Comparison of ENCODE assay signal across 9 mouse cellular contexts in genomic region chr15:100537913-100538312, GRCm38 (mm10). TPM values are rescaled to one million over a fixed set of nuclear protein-coding genes. Genes with fewer than 3 reads are reported as not detected.
A peak's percentile ranks its signal among the peaks of the same experiment; 100 is the strongest.
DNase-seq lines count a peak whose midpoint lies in the region; ATAC-seq and TF ChIP-seq lines count a peak whose summit lies in the region.
"Had no signal": no experiment of that assay in that cellular context is flagged by ENCODE, and none has a peak within 500 bp of the region (broad histone marks: within the 10 kb centered on the region; RNA-seq: fewer than 3 reads in every experiment).

No protein-coding gene starts in this region.

- H3K9me3 ChIP-seq in midbrain, embryonic 14.5 days (ENCODE audit: control insufficient read depth, low read length): no peaks in the 10 kb centered on the region
- no peaks in the 10 kb centered on the region for H3K9me3 ChIP-seq in midbrain, embryonic 15.5 days
- no peaks in the 10 kb centered on the region for H3K9me3 ChIP-seq in midbrain, embryonic 16.5 days (replicated peaks; ENCODE audit: control insufficient read depth, low read length, poor library complexity, severe bottlenecking)
- H3K9me3 ChIP-seq: neural tube, embryonic 13.5 days had no signal

- no peak overlapping the region for H3K4me3 ChIP-seq in gastrocnemius, adult 2 months
- H3K4me3 ChIP-seq in midbrain, embryonic 14.5 days (replicated peaks; ENCODE audit: low read depth, low read length): no peak overlapping the region
- no peak overlapping the region for H3K4me3 ChIP-seq in midbrain, embryonic 15.5 days
- no peak overlapping the region for H3K4me3 ChIP-seq in midbrain, embryonic 16.5 days (ENCODE audit: low read depth, low read length)
- H3K4me3 ChIP-seq: neural tube, embryonic 13.5 days had no signal

- no peak for DNase-seq in gastrocnemius, adult 2 months
- DNase-seq in gastrocnemius, postnatal 36 days: no peak
- peak; percentile 72 for DNase-seq in midbrain, embryonic 14.5 days
- no peak for DNase-seq in gastrocnemius, postnatal 14 days

- H3K4me1 ChIP-seq in midbrain, embryonic 14.5 days (ENCODE audit: control insufficient read depth, insufficient read depth, low read length): no peaks in the 10 kb centered on the region
- H3K4me1 ChIP-seq in midbrain, embryonic 15.5 days: no peaks in the 10 kb centered on the region
- H3K4me1 ChIP-seq in midbrain, embryonic 16.5 days (ENCODE audit: control insufficient read depth, insufficient read depth, low read length): no peaks in the 10 kb centered on the region
- H3K4me1 ChIP-seq: neural tube, embryonic 13.5 days had no signal

- no peak for ATAC-seq in midbrain, embryonic 14.5 days (ENCODE audit: low FRiP score, low TSS enrichment)
- ATAC-seq in midbrain, embryonic 15.5 days (replicated peaks): no peak
- peak; percentile 56; the same call in 1 of the 2 replicates for ATAC-seq in common myeloid progenitor, adult 5-6 weeks (replicated peaks; ENCODE audit: low read depth, poor library complexity, severe bottlenecking)
- ATAC-seq in megakaryocyte, adult 5-6 weeks (ENCODE audit: poor library complexity, severe bottlenecking): peak; percentile 56
- ATAC-seq in midbrain, embryonic 16.5 days: no peak

- peak; percentile 66 for TF ChIP-seq CTCF in gastrocnemius, adult 2 months (IDR thresholded peaks at IDR 0.05)

- intact Hi-C loops in gastrocnemius, adult 2 months (cut with DNase I): loop anchor here (1.0 to 2.0 kb wide), 3 partner anchors 74 to 145 kb away; no protein-coding TSS in a partner anchor
- intact Hi-C loops in gastrocnemius, postnatal 36 days (cut with DNase I): loop anchor here (2.0 kb wide), 1 partner anchor 75 kb away; no protein-coding TSS in a partner anchor
- intact Hi-C loops in gastrocnemius, postnatal 14 days (cut with DNase I; ENCODE audit: low total_unique reads): loop anchor here (5.0 kb wide), 1 partner anchor 139 kb away; no protein-coding TSS in a partner anchor

- no peak overlapping the region for H3K4me2 ChIP-seq in midbrain, embryonic 14.5 days (ENCODE audit: low read length)
- no peak overlapping the region for H3K4me2 ChIP-seq in midbrain, embryonic 15.5 days
- H3K4me2 ChIP-seq in midbrain, embryonic 16.5 days (ENCODE audit: low read length): no peak overlapping the region
- H3K4me2 ChIP-seq: neural tube, embryonic 13.5 days had no signal

- WGBS in midbrain, embryonic 14.5 days: 85% methylated on average over 6 of the region's 6 CpGs
- 82% methylated on average over 6 of the region's 6 CpGs for WGBS in midbrain, embryonic 15.5 days
- WGBS in midbrain, embryonic 16.5 days: 89% methylated on average over 6 of the region's 6 CpGs

- no peak overlapping the region for H3K27ac ChIP-seq in gastrocnemius, adult 2 months
- H3K27ac ChIP-seq in midbrain, embryonic 14.5 days (replicated peaks; ENCODE audit: low read depth, low read length): no peak overlapping the region
- no peak overlapping the region for H3K27ac ChIP-seq in midbrain, embryonic 15.5 days
- H3K27ac ChIP-seq in midbrain, embryonic 16.5 days (ENCODE audit: low read length): no peak overlapping the region
- H3K27ac ChIP-seq: neural tube, embryonic 13.5 days had no signal

- no peaks in the 10 kb centered on the region for H3K27me3 ChIP-seq in midbrain, embryonic 14.5 days (ENCODE audit: control insufficient read depth, insufficient read depth, low read length)
- H3K27me3 ChIP-seq in midbrain, embryonic 15.5 days (replicated peaks): no peaks in the 10 kb centered on the region
- H3K27me3 ChIP-seq in midbrain, embryonic 16.5 days (ENCODE audit: control insufficient read depth, insufficient read depth, low read depth, low read length): no peaks in the 10 kb centered on the region
- H3K27me3 ChIP-seq: neural tube, embryonic 13.5 days had no signal

- H3K36me3 ChIP-seq in midbrain, embryonic 14.5 days (ENCODE audit: control insufficient read depth, insufficient read depth, low read length): peaks cover 15% of the 10 kb centered on the region
- 0 out of 2 replicates have a peak, but pooled peaks cover 3% of the 10 kb centered on the region for H3K36me3 ChIP-seq in midbrain, embryonic 15.5 days (replicated peaks)
- peaks cover 5% of the 10 kb centered on the region; the same call in 1 of the 2 replicates for H3K36me3 ChIP-seq in midbrain, embryonic 16.5 days (ENCODE audit: control insufficient read depth, insufficient read depth, low read length)

- H3K9ac ChIP-seq in midbrain, embryonic 14.5 days (replicated peaks; ENCODE audit: low read length): no peak overlapping the region
- H3K9ac ChIP-seq in midbrain, embryonic 15.5 days: no peak overlapping the region
- no peak overlapping the region for H3K9ac ChIP-seq in midbrain, embryonic 16.5 days (ENCODE audit: low read depth, low read length)
- H3K9ac ChIP-seq: neural tube, embryonic 13.5 days had no signal

RNA-seq across cellular contexts. Expression of gene Tfcp2, which starts 13.9 kb away (rescaled TPM):
- 10 to 100 TPM; 11.6 to 12.6 TPM for total RNA-seq in gastrocnemius, adult 2 months (2021)
- 10 to 100 TPM in 1 of 2 experiments, 1 to 10 TPM in 1; 9.2 to 10.8 TPM for total RNA-seq in gastrocnemius, postnatal 36 days (2021)
- 30.1 and 35.8 TPM in 2 replicates for polyA plus RNA-seq in midbrain, embryonic 14.5 days (2014; fragmentation: Nextera tagmentation; extraction: Ambion mirVana)
- polyA plus RNA-seq in midbrain, embryonic 15.5 days (2015; fragmentation: Nextera tagmentation; extraction: Ambion mirVana): 40.2 and 42.8 TPM in 2 replicates
- total RNA-seq in common myeloid progenitor, adult 5-6 weeks (2017): 10.1 and 16.9 TPM in 2 replicates
- 1.2 and 2.0 TPM in 2 replicates for total RNA-seq in megakaryocyte, adult 5-6 weeks (2015)
- 3.8 and 4.0 TPM in 2 replicates for total RNA-seq in megakaryocyte, adult 5-6 weeks (2017)
- 10 to 100 TPM in 1 of 2 experiments, 1 to 10 TPM in 1; 9.6 to 11.6 TPM for total RNA-seq in gastrocnemius, postnatal 14 days (2021)
- 38.6 and 43.0 TPM in 2 replicates for polyA plus RNA-seq in midbrain, embryonic 16.5 days (2015; fragmentation: Nextera tagmentation; extraction: Ambion mirVana)

RNA-seq across cellular contexts. Expression of gene Csrnp2, which starts 42.6 kb away (rescaled TPM):
- total RNA-seq in gastrocnemius, adult 2 months (2021): 1 to 10 TPM; 2.8 to 3.0 TPM
- total RNA-seq in gastrocnemius, postnatal 36 days (2021): 1 to 10 TPM; 2.3 to 2.5 TPM
- polyA plus RNA-seq in midbrain, embryonic 14.5 days (2014; fragmentation: Nextera tagmentation; extraction: Ambion mirVana): 51.9 and 53.5 TPM in 2 replicates
- polyA plus RNA-seq in midbrain, embryonic 15.5 days (2015; fragmentation: Nextera tagmentation; extraction: Ambion mirVana): 53.5 and 55.7 TPM in 2 replicates
- 2.6 and 4.0 TPM in 2 replicates for total RNA-seq in common myeloid progenitor, adult 5-6 weeks (2017)
- total RNA-seq in megakaryocyte, adult 5-6 weeks (2015): 0.65 and 1.2 TPM in 2 replicates
- 0.70 and 0.81 TPM in 2 replicates for total RNA-seq in megakaryocyte, adult 5-6 weeks (2017)
- total RNA-seq in gastrocnemius, postnatal 14 days (2021): 1 to 10 TPM; 1.9 to 2.9 TPM
- polyA plus RNA-seq in midbrain, embryonic 16.5 days (2015; fragmentation: Nextera tagmentation; extraction: Ambion mirVana): 48.1 and 51.3 TPM in 2 replicates

Comparison
In these comparisons a context has a peak if more than half of its experiments do, and no peak if none do; other contexts are left out.
1. ATAC-seq: peak in common myeloid progenitor, adult 5-6 weeks (single experiment) and megakaryocyte, adult 5-6 weeks (single experiment); none in midbrain, embryonic 14.5 days (single experiment), midbrain, embryonic 15.5 days (single experiment) and midbrain, embryonic 16.5 days (single experiment).